Mouse (Mus musculus): Measurements from ENCODE around the gene Btla.

Btla gene

GRCm38 (mm10) chr16:45223648-45224388 is at the start of gene Btla:
Gene Btla (plus strand): TSS chr16:45224315.
- DNase-seq (ENCODE audit: low read depth, low spot score), result no peak

GRCm38 (mm10) chr16:45178552-45178951 is 45.6 kb upstream of the Btla start:
- no peak for DNase-seq (ENCODE audit: low read depth, low spot score)

- no peak for DNase-seq (ENCODE audit: low read depth, low spot score)
Observed at GRCm38 (mm10) chr16:45181824-45182223, 42.3 kb upstream of the Btla start.

- peak; percentile 92 for DNase-seq (ENCODE audit: low read depth, low spot score)
Observed at GRCm38 (mm10) chr16:45192613-45193012, 31.5 kb upstream of the Btla start.

- DNase-seq (ENCODE audit: low read depth, low spot score), result peak; percentile 90
Observed at GRCm38 (mm10) chr16:45196816-45197215, 27.3 kb upstream of the Btla start.

GRCm38 (mm10) chr16:45201395-45201794 is 22.7 kb upstream of the Btla start:
- DNase-seq (ENCODE audit: low read depth, low spot score), result no peak

GRCm38 (mm10) chr16:45204438-45204837 is 19.7 kb upstream of the Btla start:
- no peak for DNase-seq (ENCODE audit: low read depth, low spot score)

- no peak for DNase-seq (ENCODE audit: low read depth, low spot score)
Observed at GRCm38 (mm10) chr16:45204859-45205670, 19.1 kb upstream of the Btla start.

- DNase-seq (ENCODE audit: low read depth, low spot score), result no peak
Observed at GRCm38 (mm10) chr16:45222016-45222415, 2.1 kb upstream of the Btla start.

GRCm38 (mm10) chr16:45222771-45223170 is 1.3 kb upstream of the Btla start:
- DNase-seq (ENCODE audit: low read depth, low spot score), result no peak

GRCm38 (mm10) chr16:45224431-45225008 is 405 bp downstream of the Btla start:
- no peak for DNase-seq (ENCODE audit: low read depth, low spot score)

- no peak for DNase-seq (ENCODE audit: low read depth, low spot score)
Observed at GRCm38 (mm10) chr16:45227002-45227401, 2.9 kb downstream of the Btla start.

- DNase-seq (ENCODE audit: low read depth, low spot score), result no peak
Observed at GRCm38 (mm10) chr16:45231296-45231695, 7.2 kb downstream of the Btla start.

GRCm38 (mm10) chr16:45233007-45233406 is 8.9 kb downstream of the Btla start:
- no peak for DNase-seq (ENCODE audit: low read depth, low spot score)

GRCm38 (mm10) chr16:45242700-45243099 is 18.6 kb downstream of the Btla start:
- DNase-seq (ENCODE audit: low read depth, low spot score), result no peak

- DNase-seq (ENCODE audit: low read depth, low spot score), result no peak
Observed at GRCm38 (mm10) chr16:45244930-45245472, 20.9 kb downstream of the Btla start.

- DNase-seq (ENCODE audit: low read depth, low spot score), result no peak
Observed at GRCm38 (mm10) chr16:45249761-45250160, 25.6 kb downstream of the Btla start.

GRCm38 (mm10) chr16:45250317-45250716 is 26.2 kb downstream of the Btla start:
- no peak for DNase-seq (ENCODE audit: low read depth, low spot score)

- no peak for DNase-seq (ENCODE audit: low read depth, low spot score)
Observed at GRCm38 (mm10) chr16:45251773-45252413, 27.8 kb downstream of the Btla start.

GRCm38 (mm10) chr16:45255183-45255861 is 31.2 kb downstream of the Btla start:
- no peak for DNase-seq (ENCODE audit: low read depth, low spot score)

- DNase-seq (ENCODE audit: low read depth, low spot score), result no peak
Observed at GRCm38 (mm10) chr16:45256895-45257294, 32.8 kb downstream of the Btla start.

Data from 3T3-L1 (cell line).